Mouse (Mus musculus): Measurements from ENCODE around the gene Tspan9. TPM values are rescaled to one million over a fixed set of nuclear protein-coding genes. Genes with fewer than 3 reads are reported as not detected.

Tspan9 gene
- 62.6 and 66.8 TPM in 2 replicates for polyA plus RNA-seq (2015; fragmentation: Nextera tagmentation; extraction: Ambion mirVana)

DNA sequence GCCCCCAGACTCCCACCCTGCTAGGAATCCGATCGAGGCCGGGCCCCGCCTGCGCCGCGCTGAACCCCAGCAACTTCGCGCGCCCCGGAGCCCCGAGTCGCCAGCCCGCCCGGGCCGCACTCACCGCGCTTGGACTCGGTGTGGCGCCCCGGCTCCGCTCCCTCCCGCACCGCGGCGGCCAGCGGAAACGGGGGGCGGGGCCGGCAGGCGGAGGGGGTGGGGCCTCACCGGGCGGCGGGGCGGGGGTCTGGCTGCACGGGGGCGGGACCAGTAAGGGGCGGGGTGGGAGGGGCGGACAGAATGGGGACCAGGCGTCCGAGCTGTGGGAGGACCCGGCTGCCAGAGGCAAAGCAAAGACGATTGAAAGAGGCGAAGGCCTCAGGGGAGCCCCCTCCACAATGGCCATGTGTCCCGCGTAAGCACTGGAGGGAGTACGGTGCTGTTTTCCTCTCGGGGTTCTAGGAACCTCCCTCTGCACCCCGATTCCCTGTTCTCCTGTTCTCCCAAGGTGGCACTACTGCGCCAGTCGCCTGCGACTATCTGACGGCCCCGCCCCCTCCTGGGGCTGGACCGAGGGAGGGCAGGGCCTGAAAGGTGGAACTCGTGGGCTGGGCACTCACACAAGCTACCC lies at the start of gene Tspan9:
Tspan9 (minus strand) TSS at position 205 of the 631 bp plus-strand sequence.
- H3K27me3 ChIP-seq (replicated peaks; ENCODE audit: control insufficient read depth, insufficient read depth, low read length) = peaks cover 7% of the 10 kb centered on the region; the same call in 1 of the 2 replicates
- under 1% methylated on average over 46 of the region's 56 CpGs for WGBS
- H3K9ac ChIP-seq (ENCODE audit: low read depth, low read length) = peak within 1 kb of the TSS; percentile 85
- H3K27ac ChIP-seq (ENCODE audit: low read depth, low read length) = peak within 1 kb of the TSS; percentile 68
- ATAC-seq = peak; percentile 84
- H3K36me3 ChIP-seq (ENCODE audit: control insufficient read depth, insufficient read depth, low read length) = no peaks in the 10 kb centered on the region
- H3K9me3 ChIP-seq (ENCODE audit: control insufficient read depth, low read length) = no peaks in the 10 kb centered on the region
- peak within 1 kb of the TSS; percentile 75 for H3K4me2 ChIP-seq (ENCODE audit: low read length)
- peaks cover 4% of the 10 kb centered on the region; the same call in 1 of the 2 replicates for H3K4me1 ChIP-seq (ENCODE audit: control insufficient read depth, insufficient read depth, low read depth, low read length)
- peak within 1 kb of the TSS; percentile 76 for H3K4me3 ChIP-seq (ENCODE audit: low read length)

DNA sequence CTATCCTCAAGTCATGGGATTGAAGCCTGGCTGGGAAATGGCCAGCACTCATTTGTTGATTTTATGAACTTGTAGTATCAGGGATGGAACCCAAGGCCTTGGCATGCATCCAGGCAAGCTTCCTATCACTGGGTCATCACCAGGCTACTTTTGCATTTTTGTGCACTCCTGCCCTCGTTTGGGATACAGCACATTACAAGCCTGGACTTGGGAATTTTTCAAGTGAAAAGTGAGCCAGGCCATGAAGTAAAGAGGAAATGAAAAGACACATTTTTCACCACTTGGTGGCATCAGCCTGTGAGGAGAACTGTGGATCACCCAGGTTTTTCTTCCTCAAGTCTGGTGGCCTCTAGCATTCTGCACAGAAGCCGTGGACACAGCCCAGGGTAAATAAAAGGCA lies 40.1 kb upstream of the Tspan9 start:
- 53% methylated on average over 2 of the region's 2 CpGs for WGBS
- no peaks in the 10 kb centered on the region for H3K9me3 ChIP-seq (ENCODE audit: control insufficient read depth, low read length)
- H3K27ac ChIP-seq (ENCODE audit: low read depth, low read length) = no peak overlapping the region
- no peaks in the 10 kb centered on the region for H3K4me1 ChIP-seq (ENCODE audit: control insufficient read depth, insufficient read depth, low read depth, low read length)
- no peak overlapping the region for H3K4me2 ChIP-seq (ENCODE audit: low read length)
- H3K27me3 ChIP-seq (replicated peaks; ENCODE audit: control insufficient read depth, insufficient read depth, low read length) = no peaks in the 10 kb centered on the region
- H3K4me3 ChIP-seq (ENCODE audit: low read length) = no peak overlapping the region
- no peak overlapping the region for H3K9ac ChIP-seq (ENCODE audit: low read depth, low read length)
- no peak for ATAC-seq
- no peaks in the 10 kb centered on the region for H3K36me3 ChIP-seq (ENCODE audit: control insufficient read depth, insufficient read depth, low read length)

GRCm38 (mm10) chr6:128181176-128181575 lies 37.8 kb upstream of the Tspan9 start:
- Histone ChIP-seq H3K4me2 (ENCODE audit: low read length) (no peak overlapping the region), H3K4me1 (ENCODE audit: control insufficient read depth, insufficient read depth, low read depth, low read length) (no peaks in the 10 kb centered on the region), H3K27me3 (replicated peaks; ENCODE audit: control insufficient read depth, insufficient read depth, low read length) (no peaks in the 10 kb centered on the region), H3K9ac (ENCODE audit: low read depth, low read length) (no peak overlapping the region), H3K9me3 (ENCODE audit: control insufficient read depth, low read length) (no peaks in the 10 kb centered on the region), H3K36me3 (ENCODE audit: control insufficient read depth, insufficient read depth, low read length) (no peaks in the 10 kb centered on the region), H3K27ac (ENCODE audit: low read depth, low read length) (no peak overlapping the region), H3K4me3 (ENCODE audit: low read length) (no peak overlapping the region)
- 61% methylated on average over 5 of the region's 5 CpGs for WGBS
- ATAC-seq = no peak

GRCm38 (mm10) chr6:128179651-128180050 lies 36.3 kb upstream of the Tspan9 start:
- no peaks in the 10 kb centered on the region for H3K9me3 ChIP-seq (ENCODE audit: control insufficient read depth, low read length)
- H3K27me3 ChIP-seq (replicated peaks; ENCODE audit: control insufficient read depth, insufficient read depth, low read length) = no peaks in the 10 kb centered on the region
- H3K4me3 ChIP-seq (ENCODE audit: low read length) = no peak overlapping the region
- no peak overlapping the region for H3K27ac ChIP-seq (ENCODE audit: low read depth, low read length)
- no peaks in the 10 kb centered on the region for H3K36me3 ChIP-seq (ENCODE audit: control insufficient read depth, insufficient read depth, low read length)
- no peaks in the 10 kb centered on the region for H3K4me1 ChIP-seq (ENCODE audit: control insufficient read depth, insufficient read depth, low read depth, low read length)
- 100% methylated on average over 1 of the region's 1 CpGs for whole genome bisulfite sequencing
- no peak overlapping the region for H3K9ac ChIP-seq (ENCODE audit: low read depth, low read length)
- no peak overlapping the region for H3K4me2 ChIP-seq (ENCODE audit: low read length)
- ATAC-seq = no peak

DNA sequence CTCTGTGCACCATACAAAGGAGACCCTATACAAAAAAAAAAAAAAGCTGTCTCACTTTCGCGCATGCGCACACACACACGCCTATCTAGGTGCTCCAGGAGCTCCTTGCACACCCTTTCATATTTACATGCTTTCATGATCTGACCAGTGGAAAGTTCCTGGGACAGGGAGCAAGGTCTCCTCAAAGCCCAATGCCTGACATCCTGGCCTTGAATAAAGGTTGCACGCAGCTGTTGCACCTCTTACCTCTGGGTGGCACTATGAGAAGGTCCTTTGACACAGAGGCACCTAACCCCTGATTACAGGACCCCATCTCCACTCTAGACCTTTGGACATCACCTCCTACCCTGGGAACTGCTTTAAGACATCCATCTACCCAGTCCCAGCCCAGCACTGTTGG lies 35.9 kb upstream of the Tspan9 start:
- no peaks in the 10 kb centered on the region for H3K4me1 ChIP-seq (ENCODE audit: control insufficient read depth, insufficient read depth, low read depth, low read length)
- no peaks in the 10 kb centered on the region for H3K36me3 ChIP-seq (ENCODE audit: control insufficient read depth, insufficient read depth, low read length)
- no peak overlapping the region for H3K27ac ChIP-seq (ENCODE audit: low read depth, low read length)
- no peak overlapping the region for H3K4me3 ChIP-seq (ENCODE audit: low read length)
- no peaks in the 10 kb centered on the region for H3K27me3 ChIP-seq (replicated peaks; ENCODE audit: control insufficient read depth, insufficient read depth, low read length)
- no peak overlapping the region for H3K9ac ChIP-seq (ENCODE audit: low read depth, low read length)
- H3K4me2 ChIP-seq (ENCODE audit: low read length) = no peak overlapping the region
- H3K9me3 ChIP-seq (ENCODE audit: control insufficient read depth, low read length) = no peaks in the 10 kb centered on the region
- no peak for ATAC-seq
- WGBS = 68% methylated on average over 5 of the region's 5 CpGs

DNA sequence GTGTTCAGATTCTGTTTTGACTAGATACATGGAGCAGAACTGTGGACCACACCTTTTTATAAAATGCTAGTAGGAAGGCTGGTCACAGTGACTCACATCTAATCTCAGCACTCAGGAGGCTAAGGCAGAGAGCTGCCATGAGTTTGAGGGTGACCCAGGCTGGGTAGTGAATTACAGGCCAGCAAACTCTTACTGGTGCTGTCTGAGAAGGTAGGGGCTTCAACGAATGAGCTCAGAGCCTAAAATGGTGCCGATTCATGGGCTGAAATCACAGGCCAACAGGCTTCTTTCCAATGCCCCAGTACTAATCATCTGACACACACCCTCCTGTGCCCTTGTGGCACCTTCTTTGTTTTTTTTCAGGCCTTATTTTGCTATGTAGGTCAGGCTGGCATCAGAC lies 35.3 kb upstream of the Tspan9 start:
- Histone ChIP-seq H3K4me2 (ENCODE audit: low read length) (no peak overlapping the region), H3K4me3 (ENCODE audit: low read length) (no peak overlapping the region), H3K36me3 (ENCODE audit: control insufficient read depth, insufficient read depth, low read length) (no peaks in the 10 kb centered on the region), H3K4me1 (ENCODE audit: control insufficient read depth, insufficient read depth, low read depth, low read length) (no peaks in the 10 kb centered on the region), H3K27ac (ENCODE audit: low read depth, low read length) (no peak overlapping the region), H3K9ac (ENCODE audit: low read depth, low read length) (no peak overlapping the region), H3K27me3 (replicated peaks; ENCODE audit: control insufficient read depth, insufficient read depth, low read length) (no peaks in the 10 kb centered on the region), H3K9me3 (ENCODE audit: control insufficient read depth, low read length) (no peaks in the 10 kb centered on the region)
- 94% methylated on average over 2 of the region's 2 CpGs for WGBS
- no peak for ATAC-seq

- H3K27me3 ChIP-seq (replicated peaks; ENCODE audit: control insufficient read depth, insufficient read depth, low read length) = no peaks in the 10 kb centered on the region
- H3K36me3 ChIP-seq (ENCODE audit: control insufficient read depth, insufficient read depth, low read length) = no peaks in the 10 kb centered on the region
- no peaks in the 10 kb centered on the region for H3K9me3 ChIP-seq (ENCODE audit: control insufficient read depth, low read length)
- no peaks in the 10 kb centered on the region for H3K4me1 ChIP-seq (ENCODE audit: control insufficient read depth, insufficient read depth, low read depth, low read length)
- 57% methylated on average over 6 of the region's 6 CpGs for WGBS
- H3K27ac ChIP-seq (ENCODE audit: low read depth, low read length) = no peak overlapping the region
- H3K9ac ChIP-seq (ENCODE audit: low read depth, low read length) = no peak overlapping the region
- no peak overlapping the region for H3K4me2 ChIP-seq (ENCODE audit: low read length)
- no peak overlapping the region for H3K4me3 ChIP-seq (ENCODE audit: low read length)
- ATAC-seq = no peak
These were observed 25.6 kb upstream of the Tspan9 start for GRCm38 (mm10) chr6:128168785-128169679.

DNA sequence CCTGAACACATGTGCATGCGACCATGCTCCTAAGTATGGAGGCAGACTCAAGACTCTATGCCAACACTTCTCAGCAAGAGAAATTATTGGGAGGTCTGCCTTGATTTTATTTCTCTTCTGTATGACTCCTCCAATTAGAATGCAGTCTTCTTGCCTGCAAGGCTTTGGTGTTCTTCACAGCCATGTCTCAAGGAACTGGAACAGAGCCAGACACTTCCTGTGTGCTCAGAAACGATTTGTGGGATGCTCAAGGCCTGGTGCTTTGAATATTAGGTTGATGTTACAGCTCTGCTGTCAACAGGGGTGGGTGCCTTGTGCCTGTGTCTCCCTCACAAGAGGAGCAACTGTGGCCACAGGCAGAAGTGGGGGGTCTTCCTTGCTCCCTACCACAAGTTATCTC lies 22.2 kb upstream of the Tspan9 start:
- H3K27ac ChIP-seq (ENCODE audit: low read depth, low read length) = no peak overlapping the region
- no peak overlapping the region for H3K4me3 ChIP-seq (ENCODE audit: low read length)
- no peak for ATAC-seq
- H3K36me3 ChIP-seq (ENCODE audit: control insufficient read depth, insufficient read depth, low read length) = no peaks in the 10 kb centered on the region
- 54% methylated on average over 2 of the region's 2 CpGs for WGBS
- no peaks in the 10 kb centered on the region for H3K9me3 ChIP-seq (ENCODE audit: control insufficient read depth, low read length)
- H3K4me2 ChIP-seq (ENCODE audit: low read length) = no peak overlapping the region
- no peaks in the 10 kb centered on the region for H3K27me3 ChIP-seq (replicated peaks; ENCODE audit: control insufficient read depth, insufficient read depth, low read length)
- no peaks in the 10 kb centered on the region for H3K4me1 ChIP-seq (ENCODE audit: control insufficient read depth, insufficient read depth, low read depth, low read length)
- no peak overlapping the region for H3K9ac ChIP-seq (ENCODE audit: low read depth, low read length)

DNA sequence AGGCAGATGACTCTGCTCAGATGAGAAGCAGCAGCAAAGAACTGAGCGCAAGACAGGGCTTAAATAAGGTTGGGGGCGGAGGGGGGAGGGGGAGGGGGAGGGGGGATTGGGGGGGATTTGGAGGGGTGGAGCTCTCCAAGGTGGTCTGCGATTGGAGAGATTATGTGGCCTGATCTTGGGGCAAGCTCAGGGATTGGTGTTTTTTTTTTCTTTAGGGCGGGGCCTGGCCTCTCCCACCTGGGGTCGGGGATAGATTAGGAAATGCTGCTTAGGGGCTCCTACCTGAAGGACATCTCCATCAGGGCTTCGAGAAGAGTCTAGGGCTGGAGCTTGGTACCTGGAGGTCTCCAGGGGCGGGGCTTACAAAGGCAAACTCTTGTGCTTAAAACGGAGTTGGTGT lies 21.2 kb upstream of the Tspan9 start:
- WGBS = 85% methylated on average over 8 of the region's 8 CpGs

More for the DNA sequence above, 21.2 kb upstream of the Tspan9 start:
- Histone ChIP-seq H3K36me3 (ENCODE audit: control insufficient read depth, insufficient read depth, low read length) (no peaks in the 10 kb centered on the region), H3K9me3 (ENCODE audit: control insufficient read depth, low read length) (no peaks in the 10 kb centered on the region), H3K4me3 (ENCODE audit: low read length) (no peak overlapping the region), H3K9ac (ENCODE audit: low read depth, low read length) (no peak overlapping the region), H3K4me1 (ENCODE audit: control insufficient read depth, insufficient read depth, low read depth, low read length) (no peaks in the 10 kb centered on the region), H3K27me3 (replicated peaks; ENCODE audit: control insufficient read depth, insufficient read depth, low read length) (no peaks in the 10 kb centered on the region), H3K27ac (ENCODE audit: low read depth, low read length) (no peak overlapping the region), H3K4me2 (ENCODE audit: low read length) (no peak overlapping the region)
- no peak for ATAC-seq
